Mouse (Mus musculus) myocyte (in vitro differentiated cells): ENCODE data around the gene Ece2. TPM values are rescaled to one million over a fixed set of nuclear protein-coding genes. Genes with fewer than 3 reads are reported as not detected.

Experiments
- H3K27me3 ChIP-seq: one replicate; pipeline ENCODE4 v1.6.1; 2011; ENCODE audit not compliant: control insufficient read depth, insufficient read depth, insufficient read length
- H3K36me3 ChIP-seq: one replicate; pipeline ENCODE4 v1.6.1; 2011; ENCODE audit not compliant: control insufficient read depth, insufficient read depth
- H3K4me2 ChIP-seq: one replicate; pipeline ENCODE4 v1.6.1; 2011; ENCODE audit warnings: low read depth, control low read depth
- H3K4me3 ChIP-seq: one replicate; pipeline ENCODE4 v1.5.1; 2011; ENCODE audit warnings: mild to moderate bottlenecking, control low read depth, moderate library complexity
- H3K79me2 ChIP-seq: one replicate; pipeline ENCODE4 v1.6.1; 2011; ENCODE audit not compliant: control insufficient read depth, insufficient read depth
- H3ac ChIP-seq: one replicate; pipeline ENCODE4 v1.6.1; 2011; ENCODE audit not compliant: control insufficient read depth, insufficient read length
- CEBPB ChIP-seq: IDR thresholded peaks from 2 replicates; pipeline ENCODE4 v1.6.1; 2011; ENCODE audit warnings: mild to moderate bottlenecking, moderate library complexity; ENCODE audit not compliant: poor library complexity, insufficient read depth, severe bottlenecking
- E2F4 ChIP-seq: IDR thresholded peaks from one replicate; pipeline ENCODE4 v1.6.1; 2011; ENCODE audit warnings: mild to moderate bottlenecking, control low read depth, moderate library complexity; ENCODE audit not compliant: insufficient read depth
- MAX ChIP-seq: IDR thresholded peaks from one replicate; pipeline ENCODE4 v1.6.1; 2011; ENCODE audit warnings: low read depth, mild to moderate bottlenecking, control low read depth
- MYOD1 ChIP-seq, 3 experiments: IDR thresholded peaks; one replicate each; pipeline ENCODE4 v1.6.1; 2011; ENCODE audit warnings: control low read depth in 2 of 3, low read depth in 2 of 3, mild to moderate bottlenecking in 2 of 3, moderate library complexity in 1 of 3; ENCODE audit not compliant: insufficient read length in 2 of 3, control insufficient read depth in 1 of 3
- MYOG ChIP-seq, 3 experiments: IDR thresholded peaks; one replicate each; pipeline ENCODE4 v1.6.1; 2011; ENCODE audit warnings: control low read depth in 2 of 3, low read depth in 2 of 3, mild to moderate bottlenecking in 2 of 3; ENCODE audit not compliant: insufficient read length in 2 of 3, control insufficient read depth in 1 of 3, insufficient read depth in 1 of 3
- POLR2A ChIP-seq: IDR thresholded peaks from one replicate; pipeline ENCODE4 v1.6.1; 2011; ENCODE audit warnings: low read depth, mild to moderate bottlenecking, control low read depth, moderate library complexity; ENCODE audit not compliant: insufficient read length
- POLR2AphosphoS2 ChIP-seq: IDR thresholded peaks from one replicate; pipeline ENCODE4 v1.6.1; 2011; ENCODE audit warnings: low read depth, control low read depth; ENCODE audit not compliant: insufficient read length
- REST ChIP-seq: IDR thresholded peaks from one replicate; pipeline ENCODE4 v1.6.1; 2011; ENCODE audit warnings: mild to moderate bottlenecking, control low read depth, moderate library complexity; ENCODE audit not compliant: insufficient read depth, insufficient read length
- SRF ChIP-seq: IDR thresholded peaks from one replicate; pipeline ENCODE4 v1.6.1; 2011; ENCODE audit warnings: low read depth; ENCODE audit not compliant: control insufficient read depth, insufficient read length
- TCF3 ChIP-seq: IDR thresholded peaks from one replicate; pipeline ENCODE4 v1.6.1; 2011; ENCODE audit warnings: low read depth, control low read depth; ENCODE audit not compliant: insufficient read length
- USF1 ChIP-seq: IDR thresholded peaks from one replicate; pipeline ENCODE4 v1.6.1; 2011; ENCODE audit warnings: low read depth, mild to moderate bottlenecking, control low read depth, moderate library complexity
- polyA plus RNA-seq: library from polyadenylated mRNA; unstranded; fragments of >200 nt; fragmentation: generic; extraction: Trizol; gene quantifications from one replicate; pipeline ENCODE4 v1.2.1, GENCODE M21; 2012; ENCODE audit warnings: missing spikeins

Ece2 gene
- polyA plus RNA-seq, 1 experiment = 2.6 TPM

DNA sequence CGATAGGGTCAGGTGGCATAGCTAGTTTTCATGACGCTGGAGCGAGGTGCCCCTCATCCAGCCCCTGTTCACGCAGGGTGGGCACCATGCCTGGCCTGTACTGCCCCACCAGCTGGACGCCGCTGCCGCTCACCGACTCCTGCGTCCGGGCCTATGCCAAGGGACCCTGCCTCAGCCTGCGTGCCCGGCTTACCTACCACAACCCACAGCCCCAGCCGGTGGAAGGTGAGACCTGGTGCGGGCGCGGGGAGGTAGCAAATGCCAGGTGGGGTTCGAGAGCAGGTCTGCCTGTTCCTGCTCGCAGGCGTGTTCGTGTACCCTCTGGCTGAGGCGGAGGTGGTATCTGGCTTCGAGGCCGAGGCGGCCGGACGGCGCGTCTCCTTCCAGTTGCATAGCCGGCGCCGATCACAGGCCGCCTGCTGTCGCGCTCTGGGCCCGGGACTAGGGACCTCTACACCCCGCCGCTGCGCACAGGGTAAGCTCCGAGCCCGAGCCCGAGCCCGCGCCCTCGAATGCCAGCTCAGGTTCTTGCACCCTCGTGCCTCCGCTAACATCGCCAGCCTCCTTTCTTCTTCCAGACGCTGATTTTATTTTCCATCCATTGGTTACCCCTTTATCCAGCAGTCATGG is 38.4 kb upstream of the Ece2 start:
- no peak for TF ChIP-seq MYOD1 (IDR thresholded peaks at IDR 0.05; ENCODE audit: control insufficient read depth in 1 of 3, insufficient read length in 2 of 3, low read depth in 2 of 3)
- no peaks in the 10 kb centered on the region for H3K36me3 ChIP-seq
- H3ac ChIP-seq = no peak overlapping the region
- no peak overlapping the region for H3K4me3 ChIP-seq
- H3K4me2 ChIP-seq = no peak overlapping the region
- H3K79me2 ChIP-seq = no peaks in the 10 kb centered on the region
- H3K27me3 ChIP-seq = peaks cover 47% of the 10 kb centered on the region

DNA sequence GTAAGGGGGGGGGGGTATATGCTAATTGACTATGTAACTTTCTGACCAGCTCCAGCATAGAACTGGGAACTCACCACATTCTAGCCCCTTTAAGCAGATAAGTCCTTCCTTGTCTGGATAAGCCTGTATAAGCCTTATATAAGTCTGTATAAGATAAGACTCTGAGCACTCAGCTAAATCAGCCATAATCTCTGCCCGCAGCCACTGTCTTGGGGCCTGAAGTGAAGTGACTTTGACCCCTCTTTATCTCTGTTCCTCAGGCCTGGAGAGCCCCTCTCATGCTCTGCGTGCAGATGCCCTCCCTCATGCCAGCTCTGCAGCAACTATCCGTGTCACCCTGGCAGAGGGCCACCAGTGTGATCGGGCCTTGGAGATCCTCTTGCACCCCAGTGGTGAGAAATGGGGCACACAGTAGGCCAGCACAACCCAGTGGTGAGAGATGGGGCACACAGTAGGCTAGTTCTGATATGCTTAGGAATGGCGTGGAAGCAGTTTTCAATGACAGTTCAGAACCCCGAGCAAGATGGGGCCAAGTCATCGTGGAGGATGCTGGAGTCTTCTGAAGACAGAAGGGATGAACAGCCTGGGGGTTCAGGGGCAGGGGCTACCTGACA is 34.5 kb upstream of the Ece2 start:
- Histone ChIP-seq H3K4me3 (no peak overlapping the region), H3K79me2 (no peaks in the 10 kb centered on the region), H3ac (no peak overlapping the region), H3K4me2 (no peak overlapping the region), H3K36me3 (no peaks in the 10 kb centered on the region), H3K27me3 (peaks cover 51% of the 10 kb centered on the region)
- TF ChIP-seq REST (no peak), E2F4 (no peak)

DNA sequence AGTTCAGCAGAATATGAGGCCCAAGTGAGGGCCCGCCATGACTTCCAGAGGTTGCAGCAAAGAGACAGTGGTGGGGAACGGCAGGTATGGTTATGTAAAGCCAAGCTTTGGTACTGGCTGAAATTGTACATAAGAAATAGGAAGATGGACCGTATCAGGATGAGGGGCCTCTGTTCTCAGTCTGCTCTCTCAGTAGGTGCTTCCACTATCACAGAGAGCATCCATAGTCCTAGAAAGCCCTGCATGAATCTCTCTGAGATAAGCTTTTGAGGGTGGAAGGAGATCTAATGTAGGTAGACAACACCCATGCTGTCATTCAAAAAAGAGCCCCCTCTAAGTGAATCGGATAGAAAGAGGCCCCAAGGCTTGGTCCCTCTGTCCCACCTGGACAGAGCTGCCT is 33.9 kb upstream of the Ece2 start:
- no peak overlapping the region for H3K4me2 ChIP-seq
- H3K27me3 ChIP-seq = peaks cover 45% of the 10 kb centered on the region
- no peaks in the 10 kb centered on the region for H3K79me2 ChIP-seq
- no peaks in the 10 kb centered on the region for H3K36me3 ChIP-seq
- TF ChIP-seq MAX (no peak), CEBPB (no peak), MYOD1 (IDR thresholded peaks at IDR 0.05; ENCODE audit: control insufficient read depth in 1 of 3, insufficient read length in 2 of 3, low read depth in 2 of 3) (no peak), E2F4 (no peak), POLR2A (no peak), SRF (no peak), REST (no peak), MYOG (IDR thresholded peaks at IDR 0.05; ENCODE audit: control insufficient read depth in 1 of 3, insufficient read depth in 1 of 3, insufficient read length in 2 of 3, low read depth in 2 of 3) (no peak)
- H3K4me3 ChIP-seq = no peak overlapping the region
- no peak overlapping the region for H3ac ChIP-seq

DNA sequence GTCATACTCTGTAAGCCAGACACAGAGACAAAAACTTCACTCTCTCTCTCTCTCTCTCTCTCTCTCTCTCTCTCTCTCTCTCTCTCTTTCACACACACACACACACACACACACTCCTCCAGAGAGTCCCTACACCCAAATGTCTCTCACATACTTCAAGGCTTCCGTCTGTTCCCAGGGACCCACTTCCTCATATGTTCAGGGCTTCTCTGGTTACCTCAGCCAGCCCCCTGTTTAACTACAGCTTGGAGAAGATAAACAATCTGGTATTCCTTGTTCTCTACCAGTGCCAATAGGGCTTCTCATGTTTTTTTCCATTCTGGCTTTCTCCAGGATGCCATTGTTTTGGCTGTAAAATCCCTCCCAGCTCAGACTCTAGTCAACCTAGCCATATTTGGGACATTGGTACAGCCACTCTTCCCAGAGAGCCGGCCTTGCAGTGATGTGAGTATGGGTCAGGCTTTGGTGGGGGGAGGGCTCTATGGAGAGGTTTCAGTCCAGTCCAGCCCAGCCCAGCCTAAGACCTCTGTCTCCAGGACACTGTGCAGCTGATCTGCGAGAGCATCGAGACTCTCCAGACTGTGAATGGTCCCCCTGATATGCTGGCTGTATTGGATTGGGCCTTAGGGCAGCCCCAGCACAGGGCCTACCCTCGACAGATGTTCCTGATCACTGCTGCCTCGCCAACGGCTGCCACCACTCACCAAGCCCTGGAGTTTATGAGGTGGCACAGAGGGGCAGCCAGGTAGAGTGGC is 32.8 kb upstream of the Ece2 start:
- Histone ChIP-seq H3K79me2 (no peaks in the 10 kb centered on the region), H3ac (no peak overlapping the region), H3K4me3 (no peak overlapping the region)

DNA sequence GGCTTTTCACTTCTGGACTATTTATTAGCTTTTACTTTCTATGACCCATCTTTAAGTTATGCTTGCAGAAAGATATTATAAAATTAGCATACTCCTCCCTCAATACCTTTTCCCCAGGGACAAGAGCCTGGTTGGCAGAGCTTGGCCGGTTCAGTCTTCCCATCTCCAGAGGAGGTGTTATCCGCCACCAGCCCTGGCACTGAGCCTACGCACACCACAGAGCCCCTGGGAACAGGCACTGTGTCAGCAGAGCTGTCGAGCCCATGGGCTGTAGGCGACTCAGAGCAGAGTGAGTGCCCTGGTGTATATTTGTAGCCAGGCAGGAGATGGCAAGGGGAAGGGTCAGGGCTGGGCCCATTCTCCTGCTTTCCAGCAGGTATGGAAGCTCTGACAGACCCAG is 29.1 kb upstream of the Ece2 start:
- H3K4me2 ChIP-seq = no peak overlapping the region

More for the DNA sequence above, 32.8 kb upstream of the Ece2 start:
- Histone ChIP-seq H3K27me3 (peaks cover 34% of the 10 kb centered on the region), H3K4me2 (no peak overlapping the region), H3K36me3 (no peaks in the 10 kb centered on the region)
- TF ChIP-seq MYOD1 (IDR thresholded peaks at IDR 0.05; ENCODE audit: control insufficient read depth in 1 of 3, insufficient read length in 2 of 3, low read depth in 2 of 3) (no peak), MAX (no peak), MYOG (IDR thresholded peaks at IDR 0.05; ENCODE audit: control insufficient read depth in 1 of 3, insufficient read depth in 1 of 3, insufficient read length in 2 of 3, low read depth in 2 of 3) (no peak), POLR2A (no peak), SRF (no peak), REST (no peak)

DNA sequence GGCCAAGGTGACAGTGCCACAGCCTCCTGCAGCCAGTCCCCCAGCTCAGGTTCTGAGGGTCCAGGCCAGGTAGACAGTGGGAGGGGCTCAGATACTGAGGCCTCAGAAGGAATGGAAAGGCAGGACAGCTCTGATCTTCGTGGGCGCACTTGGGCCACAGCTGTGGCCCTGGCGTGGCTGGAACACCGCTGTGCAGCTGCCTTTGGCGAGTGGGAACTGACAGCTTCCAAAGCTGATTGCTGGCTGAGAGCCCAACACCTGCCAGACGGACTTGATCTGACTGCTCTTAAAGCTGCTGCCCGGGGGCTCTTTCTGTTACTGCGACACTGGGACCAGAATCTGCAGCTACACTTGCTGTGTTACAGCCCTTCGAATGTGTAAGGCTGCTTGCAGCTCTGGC is 24.9 kb upstream of the Ece2 start:
- H3K4me3 ChIP-seq = no peak overlapping the region
- peaks cover 8% of the 10 kb centered on the region for H3K79me2 ChIP-seq
- TF ChIP-seq POLR2AphosphoS2 = no peak
- peak in 2 of 3 experiments; percentile 65 to 80 for TF ChIP-seq MYOD1 (IDR thresholded peaks at IDR 0.05; ENCODE audit: control insufficient read depth in 1 of 3, insufficient read length in 2 of 3, low read depth in 2 of 3)
- TF ChIP-seq POLR2A = peak; percentile 7
- TF ChIP-seq USF1 = no peak
- TF ChIP-seq MAX = no peak
- no peak for TF ChIP-seq SRF
- TF ChIP-seq CEBPB = no peak
- peak; percentile 28 to 74 (median 67) for TF ChIP-seq MYOG (IDR thresholded peaks at IDR 0.05; ENCODE audit: control insufficient read depth in 1 of 3, insufficient read depth in 1 of 3, insufficient read length in 2 of 3, low read depth in 2 of 3)
- no peak for TF ChIP-seq REST
- H3K4me2 ChIP-seq = no peak overlapping the region
- no peak overlapping the region for H3ac ChIP-seq
- H3K27me3 ChIP-seq = no peaks in the 10 kb centered on the region
- H3K36me3 ChIP-seq = no peaks in the 10 kb centered on the region

More for the DNA sequence above, 29.1 kb upstream of the Ece2 start:
- no peak overlapping the region for H3K4me3 ChIP-seq
- H3ac ChIP-seq = no peak overlapping the region
- no peaks in the 10 kb centered on the region for H3K79me2 ChIP-seq
- peaks cover 20% of the 10 kb centered on the region for H3K27me3 ChIP-seq
- TF ChIP-seq REST = no peak
- no peak for TF ChIP-seq TCF3
- no peak for TF ChIP-seq CEBPB
- no peaks in the 10 kb centered on the region for H3K36me3 ChIP-seq
